Mouse (Mus musculus) embryonic facial prominence, embryonic 12.5 days (tissue): Measurements from ENCODE around the gene Ddx25. TPM values are rescaled to one million over a fixed set of nuclear protein-coding genes. Genes with fewer than 3 reads are reported as not detected.

ENCODE experiments used
- ATAC-seq: fragments of 200-750 bp; cut with Nextera tagmentation; 2 replicates; pipeline ENCODE4 v1.8.0; 2017; ENCODE audit not compliant: insufficient number of reproducible peaks, insufficient read depth, low FRiP score, low TSS enrichment
- H3K27ac ChIP-seq: fragments of 300-500 bp; sonication (generic); 2 replicates; pipeline ENCODE4 v1.5.1; 2016; ENCODE audit warnings: mild to moderate bottlenecking
- H3K27me3 ChIP-seq: fragments of 300-500 bp; sonication (generic); 2 replicates; pipeline ENCODE4 v1.6.1; 2016; ENCODE audit warnings: mild to moderate bottlenecking, moderate library complexity
- H3K36me3 ChIP-seq: fragments of 300-500 bp; sonication (generic); 2 replicates; pipeline ENCODE4 v1.6.1; 2016; ENCODE audit warnings: mild to moderate bottlenecking
- H3K4me1 ChIP-seq: fragments of 300-500 bp; sonication (generic); 2 replicates; pipeline ENCODE4 v1.6.1; 2016
- H3K4me2 ChIP-seq: fragments of 300-500 bp; sonication (generic); replicated peaks from 2 replicates; pipeline ENCODE4 v1.6.1; 2016; ENCODE audit warnings: mild to moderate bottlenecking, moderate library complexity
- H3K4me3 ChIP-seq: fragments of 300-500 bp; sonication (generic); 2 replicates; pipeline ENCODE4 v1.5.1; 2016; ENCODE audit warnings: mild to moderate bottlenecking
- H3K9ac ChIP-seq: fragments of 300-500 bp; sonication (generic); 2 replicates; pipeline ENCODE4 v1.6.1; 2016; ENCODE audit warnings: mild to moderate bottlenecking, moderate library complexity
- H3K9me3 ChIP-seq: fragments of 300-500 bp; sonication (generic); 2 replicates; pipeline ENCODE4 v1.6.1; 2016; ENCODE audit warnings: mild to moderate bottlenecking, moderate library complexity
- WGBS: fragments of 180-500 bp; shearing (Covaris S2); methylation state at CpG from one replicate; pipeline ENCODE4 v1.1.7; 2016; 5-methylcytosine and 5-hydroxymethylcytosine counted together
- polyA plus RNA-seq: library from polyadenylated mRNA; unstranded; fragments of >200 nt; fragmentation: Nextera tagmentation; extraction: Ambion mirVana; gene quantifications from 2 replicates; pipeline ENCODE4 v1.2.1, GENCODE M21; 2016

Gene Ddx25
- polyA plus RNA-seq, 1 experiment from 2014 or later, result 6.4 TPM

- Histone ChIP-seq H3K27ac (no peak overlapping the region), H3K4me3 (no peak overlapping the region), H3K4me1 (peaks cover 16% of the 10 kb centered on the region), H3K36me3 (peaks cover 28% of the 10 kb centered on the region), H3K9ac (no peak overlapping the region), H3K9me3 (no peaks in the 10 kb centered on the region), H3K27me3 (no peaks in the 10 kb centered on the region), H3K4me2 (no peak overlapping the region)
- 94% methylated on average over 11 of the region's 11 CpGs for WGBS
- ATAC-seq, result no peak
These were observed 2.7 kb upstream of the Ddx25 start for GRCm38 (mm10) chr9:35561076-35561475.

GRCm38 (mm10) chr9:35559009-35559890 lies 922 bp upstream of the Ddx25 start:
- Histone ChIP-seq H3K27ac (peak overlapping the region; percentile 75), H3K27me3 (no peaks in the 10 kb centered on the region), H3K9ac (peak overlapping the region; percentile 71), H3K4me2 (peak overlapping the region; percentile 97), H3K4me1 (peaks cover 16% of the 10 kb centered on the region), H3K9me3 (no peaks in the 10 kb centered on the region), H3K4me3 (peak overlapping the region; percentile 71), H3K36me3 (peaks cover 11% of the 10 kb centered on the region)
- peak; percentile 88 for ATAC-seq
- WGBS, result 2% methylated on average over 31 of the region's 31 CpGs

DNA sequence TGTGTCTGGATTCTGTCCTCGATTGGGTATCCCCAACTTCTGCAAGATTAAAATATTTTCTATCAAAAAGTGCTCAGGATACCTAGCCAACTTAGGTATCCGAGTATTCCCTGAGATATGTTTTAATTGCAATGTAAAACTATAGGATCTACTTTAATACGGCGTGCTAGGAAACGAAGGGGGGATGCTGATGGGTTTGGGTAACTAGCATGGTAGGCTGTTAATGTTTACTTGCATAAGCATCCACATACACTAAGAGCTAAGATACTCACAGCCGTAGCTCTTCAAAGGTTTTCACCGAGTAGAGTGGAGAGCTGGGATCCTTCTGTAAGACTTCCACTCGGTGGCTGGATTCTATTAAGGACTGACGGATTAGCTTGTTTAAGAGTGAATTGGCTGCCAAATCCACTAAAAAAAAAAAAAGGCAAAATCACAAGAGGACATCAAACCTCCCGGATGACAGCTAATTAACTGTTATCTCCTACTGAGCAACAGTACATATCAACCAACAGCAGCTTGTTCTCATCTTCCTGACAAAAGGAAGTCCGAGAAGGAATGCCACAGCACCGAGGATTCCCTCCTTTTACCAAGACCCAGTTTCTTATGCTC lies 1.7 kb downstream of the Ddx25 start:
- Histone ChIP-seq H3K9ac (no peak overlapping the region), H3K4me2 (no peak overlapping the region), H3K27me3 (no peaks in the 10 kb centered on the region), H3K9me3 (no peaks in the 10 kb centered on the region), H3K4me1 (peaks cover 16% of the 10 kb centered on the region), H3K27ac (no peak overlapping the region), H3K36me3 (peaks cover 7% of the 10 kb centered on the region), H3K4me3 (no peak overlapping the region)
- no peak for ATAC-seq
- WGBS, result 76% methylated on average over 12 of the region's 12 CpGs

DNA sequence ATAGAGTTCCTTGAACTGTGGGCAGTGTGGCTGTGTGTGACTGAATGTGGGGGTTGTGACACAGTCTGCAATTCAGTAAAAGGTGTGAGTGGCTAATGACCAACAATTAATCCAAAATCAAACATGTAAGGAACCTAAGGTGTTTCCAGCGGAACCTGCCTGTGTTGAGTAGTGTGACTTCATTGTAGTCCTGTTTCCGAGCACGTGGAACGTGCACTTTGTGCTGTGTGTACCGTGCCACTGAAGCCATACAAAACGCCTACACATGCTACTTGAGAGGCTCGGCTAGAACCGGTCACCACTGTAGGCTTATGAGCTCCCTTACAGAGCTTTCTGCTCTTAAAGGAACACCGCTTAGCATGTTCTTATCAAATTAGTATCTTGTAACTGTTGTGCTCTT lies 9.9 kb downstream of the Ddx25 start:
- no peak overlapping the region for H3K4me2 ChIP-seq
- no peak for ATAC-seq
- no peaks in the 10 kb centered on the region for H3K27me3 ChIP-seq
- H3K36me3 ChIP-seq, result no peaks in the 10 kb centered on the region
- no peak overlapping the region for H3K9ac ChIP-seq
- no peaks in the 10 kb centered on the region for H3K4me1 ChIP-seq
- no peaks in the 10 kb centered on the region for H3K9me3 ChIP-seq
- 84% methylated on average over 9 of the region's 9 CpGs for WGBS
- no peak overlapping the region for H3K4me3 ChIP-seq
- no peak overlapping the region for H3K27ac ChIP-seq

GRCm38 (mm10) chr9:35546745-35547144 lies 11.6 kb downstream of the Ddx25 start:
- no peak for ATAC-seq
- 85% methylated on average over 9 of the region's 9 CpGs for WGBS
- Histone ChIP-seq H3K4me2 (no peak overlapping the region), H3K4me1 (no peaks in the 10 kb centered on the region), H3K27ac (no peak overlapping the region), H3K36me3 (no peaks in the 10 kb centered on the region), H3K4me3 (no peak overlapping the region), H3K9me3 (no peaks in the 10 kb centered on the region), H3K27me3 (no peaks in the 10 kb centered on the region), H3K9ac (no peak overlapping the region)

DNA sequence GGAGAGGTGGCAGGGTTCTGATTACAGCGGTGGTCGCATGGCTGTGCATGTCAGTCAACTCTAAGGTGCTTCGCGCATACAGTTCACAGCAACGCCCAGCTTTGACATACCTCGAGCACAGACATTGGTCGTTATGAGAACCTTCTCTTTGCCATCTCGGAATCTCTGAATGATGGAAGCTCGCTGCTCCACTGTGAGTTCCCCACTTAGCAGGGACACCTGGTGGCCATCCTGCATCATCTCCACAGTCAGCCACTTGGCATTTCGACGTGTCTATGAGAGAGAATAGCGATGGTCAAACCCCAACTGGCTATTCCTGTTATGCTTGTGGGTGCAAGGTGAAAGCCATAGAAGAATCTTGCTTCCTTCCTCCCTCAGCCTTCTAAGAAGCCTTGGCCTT lies 12.6 kb downstream of the Ddx25 start:
- no peaks in the 10 kb centered on the region for H3K36me3 ChIP-seq
- H3K4me3 ChIP-seq, result no peak overlapping the region
- no peak overlapping the region for H3K27ac ChIP-seq
- ATAC-seq, result no peak
- no peak overlapping the region for H3K9ac ChIP-seq
- H3K4me1 ChIP-seq, result no peaks in the 10 kb centered on the region
- H3K27me3 ChIP-seq, result no peaks in the 10 kb centered on the region
- H3K4me2 ChIP-seq, result no peak overlapping the region
- H3K9me3 ChIP-seq, result no peaks in the 10 kb centered on the region
- 73% methylated on average over 12 of the region's 12 CpGs for WGBS

DNA sequence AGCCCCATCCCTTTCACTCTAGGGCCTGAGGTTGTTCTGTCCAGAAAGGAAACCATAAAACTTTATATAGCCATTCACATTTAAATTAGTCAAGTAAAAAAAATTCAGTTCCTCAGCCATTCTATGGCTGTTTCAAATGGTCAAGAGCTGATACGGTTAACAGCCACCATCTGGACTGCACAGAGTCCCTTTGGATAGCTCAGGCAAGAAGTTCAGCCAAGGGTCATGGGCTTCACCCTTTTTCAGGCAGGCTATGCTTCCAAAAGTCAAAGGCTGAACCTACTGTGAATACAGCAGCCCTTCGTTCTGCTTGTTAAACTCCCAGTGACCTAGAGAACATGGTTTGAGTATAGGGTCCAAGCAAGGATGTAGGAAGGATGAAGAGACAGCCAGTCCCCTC lies 13.7 kb downstream of the Ddx25 start:
- ATAC-seq, result no peak
- H3K4me1 ChIP-seq, result no peaks in the 10 kb centered on the region
- H3K4me3 ChIP-seq, result no peak overlapping the region
- no peak overlapping the region for H3K4me2 ChIP-seq
- WGBS, result 65% methylated on average over 2 of the region's 2 CpGs
- H3K9me3 ChIP-seq, result no peaks in the 10 kb centered on the region
- no peaks in the 10 kb centered on the region for H3K36me3 ChIP-seq
- no peak overlapping the region for H3K9ac ChIP-seq
- no peaks in the 10 kb centered on the region for H3K27me3 ChIP-seq
- H3K27ac ChIP-seq, result no peak overlapping the region

DNA sequence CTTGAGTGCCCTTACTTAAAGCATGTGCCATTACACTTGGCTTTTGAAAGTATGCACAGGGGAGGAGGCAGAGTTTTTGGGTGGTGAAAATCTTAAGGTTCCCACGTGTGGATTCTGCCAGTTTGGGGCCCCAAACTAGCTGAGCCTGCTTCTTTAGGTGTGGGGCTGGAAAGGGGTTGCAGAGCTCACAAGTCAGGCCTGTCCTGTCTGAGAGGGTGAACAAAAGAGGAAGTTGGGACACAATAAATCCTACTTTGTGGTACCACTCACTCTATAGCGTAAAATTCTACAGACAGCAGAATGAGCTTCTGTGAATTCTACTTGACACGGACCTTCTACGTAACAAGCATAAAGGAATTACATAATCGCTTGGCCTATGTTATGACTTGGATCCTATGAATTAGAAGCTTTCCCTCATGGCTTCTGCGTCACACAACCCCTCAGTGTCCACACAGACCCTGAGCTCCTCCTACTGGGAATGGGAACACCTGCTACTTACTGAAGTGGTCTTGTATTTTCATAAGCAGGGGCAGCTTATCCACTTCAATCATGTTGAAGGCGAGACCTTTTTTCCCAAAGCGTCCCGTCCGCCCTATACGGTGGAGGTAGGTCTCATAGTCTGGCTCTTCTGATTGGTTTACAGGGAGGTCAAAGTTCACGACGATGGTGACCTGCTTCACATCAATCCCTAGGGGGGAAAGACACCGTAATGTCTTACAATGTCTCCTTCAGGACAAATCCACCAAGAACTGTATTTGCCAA lies 15.0 kb downstream of the Ddx25 start:
- no peak overlapping the region for H3K4me3 ChIP-seq
- WGBS, result 83% methylated on average over 14 of the region's 14 CpGs

GRCm38 (mm10) chr9:35541941-35542340 lies 16.4 kb downstream of the Ddx25 start:
- no peaks in the 10 kb centered on the region for H3K9me3 ChIP-seq
- ATAC-seq, result no peak
- H3K4me3 ChIP-seq, result no peak overlapping the region
- no peaks in the 10 kb centered on the region for H3K36me3 ChIP-seq
- 67% methylated on average over 6 of the region's 6 CpGs for WGBS
- H3K4me2 ChIP-seq, result no peak overlapping the region
- H3K9ac ChIP-seq, result no peak overlapping the region
- no peaks in the 10 kb centered on the region for H3K27me3 ChIP-seq
- H3K27ac ChIP-seq, result no peak overlapping the region
- H3K4me1 ChIP-seq, result no peaks in the 10 kb centered on the region; the same call in 1 of the 2 replicates

More for the DNA sequence above, 15.0 kb downstream of the Ddx25 start:
- no peak overlapping the region for H3K27ac ChIP-seq
- H3K9ac ChIP-seq, result no peak overlapping the region
- H3K9me3 ChIP-seq, result no peaks in the 10 kb centered on the region
- no peak overlapping the region for H3K4me2 ChIP-seq
- ATAC-seq, result no peak
- no peaks in the 10 kb centered on the region for H3K36me3 ChIP-seq
- no peaks in the 10 kb centered on the region for H3K27me3 ChIP-seq
- H3K4me1 ChIP-seq, result no peaks in the 10 kb centered on the region; the same call in 1 of the 2 replicates

- peak; percentile 72 for ATAC-seq
- no peaks in the 10 kb centered on the region for H3K27me3 ChIP-seq
- no peak overlapping the region for H3K4me3 ChIP-seq
- no peak overlapping the region for H3K9ac ChIP-seq
- WGBS, result 7% methylated on average over 6 of the region's 6 CpGs
- no peak overlapping the region for H3K27ac ChIP-seq
- no peaks in the 10 kb centered on the region; the same call in 1 of the 2 replicates for H3K4me1 ChIP-seq
- no peak overlapping the region for H3K4me2 ChIP-seq
- H3K36me3 ChIP-seq, result no peaks in the 10 kb centered on the region
- H3K9me3 ChIP-seq, result no peaks in the 10 kb centered on the region
These were observed 16.8 kb downstream of the Ddx25 start for GRCm38 (mm10) chr9:35541488-35541887.

GRCm38 (mm10) chr9:35541024-35541423 lies 17.3 kb downstream of the Ddx25 start:
- Histone ChIP-seq H3K4me3 (no peak overlapping the region), H3K4me2 (no peak overlapping the region), H3K4me1 (no peaks in the 10 kb centered on the region; the same call in 1 of the 2 replicates), H3K9me3 (no peaks in the 10 kb centered on the region), H3K36me3 (no peaks in the 10 kb centered on the region), H3K27ac (no peak overlapping the region), H3K9ac (no peak overlapping the region), H3K27me3 (no peaks in the 10 kb centered on the region)
- 74% methylated on average over 5 of the region's 5 CpGs for WGBS
- ATAC-seq, result peak; percentile 44; the same call in 1 of the 2 replicates
